Mouse (Mus musculus): ENCODE data around the gene Dpm2.

- peak; percentile 99 for TF ChIP-seq CTCF (IDR thresholded peaks at IDR 0.05)
- TF ChIP-seq EP300 (IDR thresholded peaks at IDR 0.05): no peak
Observed at GRCm38 (mm10) chr2:32582830-32583799, 12.5 kb downstream of the Dpm2 start.

All from lung, postnatal 0 days (tissue).